Mouse (Mus musculus) hindbrain, embryonic 15.5 days (tissue): Measurements from ENCODE around the gene Mrfap1. TPM values are rescaled to one million over a fixed set of nuclear protein-coding genes. Genes with fewer than 3 reads are reported as not detected.
A peak's percentile ranks its signal among the peaks of the same experiment; 100 is the strongest.
"Not testable (repeated sequence)": the region's sequence is repeated elsewhere in the genome, so short reads cannot be mapped to it uniquely, and the experiment has no call there.

ENCODE experiments used
- ATAC-seq: fragments of 200-750 bp; cut with Nextera tagmentation; 2 replicates; pipeline ENCODE4 v1.8.0; 2017; ENCODE audit warnings: low read depth, moderate number of reproducible peaks, moderate TSS enrichment; ENCODE audit not compliant: low FRiP score
- H3K27ac ChIP-seq: fragments of 300-500 bp; sonication (generic); replicated peaks from 2 replicates; pipeline ENCODE4 v1.5.1; 2015; ENCODE audit warnings: mild to moderate bottlenecking, inconsistent platforms
- H3K27me3 ChIP-seq: fragments of 300-500 bp; sonication (generic); 2 replicates; pipeline ENCODE4 v1.6.1; 2015; ENCODE audit warnings: control low read depth, inconsistent platforms
- H3K36me3 ChIP-seq: fragments of 300-500 bp; sonication (generic); 2 replicates; pipeline ENCODE4 v1.6.1; 2015; ENCODE audit warnings: control low read depth, inconsistent platforms
- H3K4me1 ChIP-seq: fragments of 300-500 bp; sonication (generic); replicated peaks from 2 replicates; pipeline ENCODE4 v1.6.1; 2015; ENCODE audit warnings: control low read depth, inconsistent platforms
- H3K4me2 ChIP-seq: fragments of 300-500 bp; sonication (generic); 2 replicates; pipeline ENCODE4 v1.6.1; 2015; ENCODE audit warnings: moderate library complexity, mild to moderate bottlenecking, inconsistent platforms
- H3K4me3 ChIP-seq: fragments of 300-500 bp; sonication (generic); 2 replicates; pipeline ENCODE4 v1.5.1; 2015; ENCODE audit warnings: mild to moderate bottlenecking, inconsistent platforms
- H3K9ac ChIP-seq: fragments of 300-500 bp; sonication (generic); 2 replicates; pipeline ENCODE4 v1.6.1; 2015; ENCODE audit warnings: inconsistent platforms
- H3K9me3 ChIP-seq: fragments of 300-500 bp; sonication (generic); 2 replicates; pipeline ENCODE4 v1.6.1; 2016; ENCODE audit warnings: control low read depth, inconsistent platforms
- WGBS: fragments of 180-500 bp; shearing (Covaris S2); methylation state at CpG from one replicate; pipeline ENCODE4 v1.1.7; 2015; 5-methylcytosine and 5-hydroxymethylcytosine counted together
- polyA plus RNA-seq: library from polyadenylated mRNA; unstranded; fragments of >200 nt; fragmentation: Nextera tagmentation; extraction: Ambion mirVana; gene quantifications from 2 replicates; pipeline ENCODE4 v1.2.1, GENCODE M21; 2015

The Mrfap1 gene
- polyA plus RNA-seq, 1 experiment from 2014 or later: 317 TPM

- Histone ChIP-seq H3K9ac (no peak overlapping the region), H3K9me3 (no peaks in the 10 kb centered on the region), H3K36me3 (peaks cover 4% of the 10 kb centered on the region), H3K4me3 (no peak overlapping the region), H3K27ac (no peak overlapping the region), H3K4me2 (no peak overlapping the region), H3K27me3 (no peaks in the 10 kb centered on the region), H3K4me1 (no peaks in the 10 kb centered on the region)
- 0 out of 2 replicates have a peak, but pooled peaks have one; percentile 3 for ATAC-seq
- 52% methylated on average over 6 of the region's 6 CpGs for WGBS
Measured at GRCm38 (mm10) chr5:36820142-36820541, 23.6 kb upstream of the Mrfap1 start.

GRCm38 (mm10) chr5:36819742-36820141 is 23.2 kb upstream of the Mrfap1 start:
- Histone ChIP-seq H3K9me3 (no peaks in the 10 kb centered on the region), H3K4me2 (no peak overlapping the region), H3K27ac (no peak overlapping the region), H3K36me3 (peaks cover 4% of the 10 kb centered on the region), H3K4me3 (no peak overlapping the region), H3K4me1 (no peaks in the 10 kb centered on the region), H3K27me3 (no peaks in the 10 kb centered on the region), H3K9ac (no peak overlapping the region)
- no peak for ATAC-seq
- 87% methylated on average over 5 of the region's 5 CpGs for whole genome bisulfite sequencing

- no peak overlapping the region for H3K9ac ChIP-seq
- H3K36me3 ChIP-seq: no peaks in the 10 kb centered on the region; the same call in 1 of the 2 replicates
- no peak overlapping the region for H3K4me3 ChIP-seq
- no peaks in the 10 kb centered on the region for H3K9me3 ChIP-seq
- ATAC-seq: no peak
- H3K27ac ChIP-seq: no peak overlapping the region
- H3K4me1 ChIP-seq: no peaks in the 10 kb centered on the region
- H3K27me3 ChIP-seq: no peaks in the 10 kb centered on the region
- WGBS: 57% methylated on average over 3 of the region's 3 CpGs
- H3K4me2 ChIP-seq: no peak overlapping the region
Measured at GRCm38 (mm10) chr5:36817738-36818137, 21.2 kb upstream of the Mrfap1 start.

- H3K27ac ChIP-seq: no peak overlapping the region
- H3K9ac ChIP-seq: no peak overlapping the region
- WGBS: 72% methylated on average over 6 of the region's 6 CpGs
- no peaks in the 10 kb centered on the region for H3K9me3 ChIP-seq
- no peak overlapping the region for H3K4me2 ChIP-seq
- no peaks in the 10 kb centered on the region; the same call in 1 of the 2 replicates for H3K36me3 ChIP-seq
- H3K4me1 ChIP-seq: no peaks in the 10 kb centered on the region
- no peak for ATAC-seq
- H3K4me3 ChIP-seq: no peak overlapping the region
- H3K27me3 ChIP-seq: no peaks in the 10 kb centered on the region
Measured at GRCm38 (mm10) chr5:36814554-36814953, 18.0 kb upstream of the Mrfap1 start.

- no peak overlapping the region for H3K4me2 ChIP-seq
- ATAC-seq: peak; percentile 60
- 29% methylated on average over 3 of the region's 3 CpGs for WGBS
- H3K4me1 ChIP-seq: no peaks in the 10 kb centered on the region
- no peak overlapping the region for H3K27ac ChIP-seq
- H3K9ac ChIP-seq: no peak overlapping the region
- no peak overlapping the region for H3K4me3 ChIP-seq
- no peaks in the 10 kb centered on the region; the same call in 1 of the 2 replicates for H3K36me3 ChIP-seq
- H3K27me3 ChIP-seq: no peaks in the 10 kb centered on the region
- no peaks in the 10 kb centered on the region for H3K9me3 ChIP-seq
Measured at GRCm38 (mm10) chr5:36811413-36811812, 14.8 kb upstream of the Mrfap1 start.

DNA sequence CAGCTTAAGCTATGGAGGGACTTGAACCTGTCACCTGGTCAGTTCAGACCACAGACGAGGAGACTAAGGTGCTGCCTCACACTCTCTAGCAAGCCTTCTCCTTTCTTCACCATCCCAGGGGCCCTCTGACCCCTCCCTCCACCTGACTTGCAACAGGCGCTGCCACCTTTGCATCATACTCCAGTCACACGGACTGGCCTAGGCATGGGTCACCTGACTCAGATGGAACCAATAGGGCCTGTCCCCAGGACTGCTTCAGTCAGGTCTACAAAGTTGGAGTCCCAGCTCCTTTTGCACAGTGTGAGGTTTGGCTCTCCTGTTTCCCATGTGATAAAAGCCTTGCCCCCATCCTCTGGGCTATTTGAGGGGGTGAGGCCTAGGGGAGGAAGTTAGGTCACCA is 14.1 kb upstream of the Mrfap1 start:
- no peaks in the 10 kb centered on the region for H3K27me3 ChIP-seq
- H3K4me2 ChIP-seq: no peak overlapping the region
- H3K36me3 ChIP-seq: no peaks in the 10 kb centered on the region; the same call in 1 of the 2 replicates
- no peaks in the 10 kb centered on the region for H3K4me1 ChIP-seq
- no peak overlapping the region for H3K9ac ChIP-seq
- ATAC-seq: no peak
- WGBS: 83% methylated on average over 3 of the region's 3 CpGs
- no peaks in the 10 kb centered on the region for H3K9me3 ChIP-seq
- no peak overlapping the region for H3K27ac ChIP-seq
- no peak overlapping the region for H3K4me3 ChIP-seq

GRCm38 (mm10) chr5:36809123-36809522 is 12.6 kb upstream of the Mrfap1 start:
- H3K4me3 ChIP-seq: no peak overlapping the region
- H3K9ac ChIP-seq: no peak overlapping the region
- 88% methylated on average over 7 of the region's 7 CpGs for WGBS
- no peak overlapping the region for H3K27ac ChIP-seq
- H3K4me2 ChIP-seq: no peak overlapping the region
- H3K36me3 ChIP-seq: no peaks in the 10 kb centered on the region
- no peaks in the 10 kb centered on the region for H3K9me3 ChIP-seq
- no peaks in the 10 kb centered on the region for H3K27me3 ChIP-seq
- ATAC-seq: no peak
- no peaks in the 10 kb centered on the region for H3K4me1 ChIP-seq

DNA sequence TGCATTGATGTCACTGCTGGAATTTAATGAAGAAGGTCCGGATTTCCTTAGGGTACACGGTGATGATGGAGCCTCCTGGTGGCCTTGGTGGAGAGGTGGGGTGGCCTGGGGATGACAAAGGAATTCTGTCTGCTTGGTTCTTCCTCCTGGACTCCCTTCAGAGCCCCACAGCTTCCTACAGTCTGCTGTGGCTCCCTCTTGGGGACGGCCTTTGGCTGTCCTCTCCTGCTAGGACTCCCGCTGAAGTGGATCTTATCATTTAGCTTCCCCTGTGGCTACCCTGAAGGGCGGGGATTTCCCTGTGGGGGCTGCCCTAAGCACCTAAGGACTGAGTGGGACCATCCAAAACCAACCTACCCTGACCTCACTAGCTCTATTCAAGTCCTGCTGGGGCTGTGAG is 10.5 kb upstream of the Mrfap1 start:
- no peak overlapping the region for H3K4me3 ChIP-seq
- H3K36me3 ChIP-seq: no peaks in the 10 kb centered on the region
- H3K4me2 ChIP-seq: no peak overlapping the region
- H3K4me1 ChIP-seq: no peaks in the 10 kb centered on the region
- H3K27ac ChIP-seq: no peak overlapping the region
- no peaks in the 10 kb centered on the region for H3K27me3 ChIP-seq
- H3K9me3 ChIP-seq: no peaks in the 10 kb centered on the region
- H3K9ac ChIP-seq: no peak overlapping the region
- 34% methylated on average over 5 of the region's 5 CpGs for WGBS
- no peak for ATAC-seq

DNA sequence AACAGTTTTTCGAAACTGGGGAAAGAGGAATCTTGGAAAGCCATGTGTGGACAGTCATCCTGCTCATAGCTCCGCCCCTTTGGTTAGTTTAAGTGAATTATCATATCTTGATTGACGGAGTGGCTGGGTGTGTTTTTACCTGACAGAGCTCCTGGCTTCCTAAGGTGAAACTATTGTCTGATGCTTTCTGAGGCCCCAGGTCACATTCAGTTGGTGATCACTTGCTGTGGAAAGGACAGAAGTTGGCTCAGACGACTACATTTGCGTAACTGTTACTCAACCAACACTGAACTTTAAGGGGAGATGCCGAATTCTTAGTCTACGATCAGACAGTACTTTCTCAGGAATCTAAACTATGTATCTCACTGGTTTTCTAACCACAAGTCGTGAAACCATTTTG is 719 bp upstream of the Mrfap1 start:
- no peaks in the 10 kb centered on the region for H3K9me3 ChIP-seq
- 0 out of 2 replicates have a peak, but pooled peaks cover 3% of the 10 kb centered on the region for H3K36me3 ChIP-seq
- no peak overlapping the region for H3K9ac ChIP-seq
- no peak for ATAC-seq
- H3K4me3 ChIP-seq: no peak overlapping the region
- no peaks in the 10 kb centered on the region for H3K27me3 ChIP-seq
- no peak overlapping the region for H3K27ac ChIP-seq
- peaks cover 18% of the 10 kb centered on the region for H3K4me1 ChIP-seq
- peak overlapping the region; percentile 67 for H3K4me2 ChIP-seq
- 51% methylated on average over 8 of the region's 8 CpGs for WGBS

GRCm38 (mm10) chr5:36795647-36796295 is 801 bp downstream of the Mrfap1 start:
- WGBS: 4% methylated on average over 35 of the region's 37 CpGs
- not testable (repeated sequence) for H3K36me3 ChIP-seq, H3K9me3 ChIP-seq, H3K27me3 ChIP-seq
- Histone ChIP-seq H3K9ac (peak overlapping the region; percentile 80), H3K27ac (peak overlapping the region; percentile 96), H3K4me1 (peaks cover 18% of the 10 kb centered on the region), H3K4me3 (peak overlapping the region; percentile 84), H3K4me2 (peak overlapping the region; percentile 67)
- peak; percentile 59 for ATAC-seq

DNA sequence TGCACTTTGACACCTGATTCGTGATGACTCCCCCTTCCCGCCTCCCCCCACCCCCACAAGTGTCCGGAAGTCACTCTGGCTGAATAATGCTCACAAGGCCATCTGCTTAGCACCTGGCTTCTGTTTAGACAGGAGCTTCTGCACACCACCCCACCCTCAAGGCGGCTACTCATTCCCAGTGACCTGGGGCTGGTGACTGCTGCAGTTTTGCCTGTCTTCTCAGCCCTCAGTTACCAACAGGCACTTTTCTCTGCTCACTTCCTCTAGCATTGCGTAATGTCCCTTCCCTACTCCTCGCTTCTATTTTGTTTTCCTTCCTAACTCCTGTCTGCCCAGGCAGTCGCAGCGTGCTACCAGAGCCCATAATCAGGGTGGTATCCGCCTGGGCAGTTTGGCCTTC is 4.7 kb downstream of the Mrfap1 start:
- WGBS: 90% methylated on average over 9 of the region's 9 CpGs
- Histone ChIP-seq H3K4me3 (no peak overlapping the region), H3K27ac (no peak overlapping the region), H3K4me2 (no peak overlapping the region), H3K9me3 (no peaks in the 10 kb centered on the region), H3K9ac (no peak overlapping the region), H3K4me1 (peaks cover 12% of the 10 kb centered on the region), H3K27me3 (no peaks in the 10 kb centered on the region), H3K36me3 (0 out of 2 replicates have a peak, but pooled peaks cover 3% of the 10 kb centered on the region)
- no peak for ATAC-seq

GRCm38 (mm10) chr5:36786052-36786451 is 10.5 kb downstream of the Mrfap1 start:
- Histone ChIP-seq H3K4me1 (no peaks in the 10 kb centered on the region), H3K9me3 (no peaks in the 10 kb centered on the region), H3K4me2 (no peak overlapping the region), H3K27ac (no peak overlapping the region), H3K36me3 (no peaks in the 10 kb centered on the region), H3K4me3 (no peak overlapping the region), H3K9ac (no peak overlapping the region), H3K27me3 (no peaks in the 10 kb centered on the region)
- 93% methylated on average over 5 of the region's 5 CpGs for WGBS
- ATAC-seq: no peak

GRCm38 (mm10) chr5:36779512-36779911 is 17.1 kb downstream of the Mrfap1 start:
- H3K4me1 ChIP-seq: no peaks in the 10 kb centered on the region
- H3K4me2 ChIP-seq: no peak overlapping the region
- H3K4me3 ChIP-seq: no peak overlapping the region
- no peak for ATAC-seq
- no peak overlapping the region for H3K9ac ChIP-seq
- no peak overlapping the region for H3K27ac ChIP-seq
- 88% methylated on average over 2 of the region's 2 CpGs for WGBS
- no peaks in the 10 kb centered on the region for H3K36me3 ChIP-seq
- H3K27me3 ChIP-seq: no peaks in the 10 kb centered on the region
- H3K9me3 ChIP-seq: no peaks in the 10 kb centered on the region
